Mouse (Mus musculus): ENCODE data around the gene Elf2.

DNA sequence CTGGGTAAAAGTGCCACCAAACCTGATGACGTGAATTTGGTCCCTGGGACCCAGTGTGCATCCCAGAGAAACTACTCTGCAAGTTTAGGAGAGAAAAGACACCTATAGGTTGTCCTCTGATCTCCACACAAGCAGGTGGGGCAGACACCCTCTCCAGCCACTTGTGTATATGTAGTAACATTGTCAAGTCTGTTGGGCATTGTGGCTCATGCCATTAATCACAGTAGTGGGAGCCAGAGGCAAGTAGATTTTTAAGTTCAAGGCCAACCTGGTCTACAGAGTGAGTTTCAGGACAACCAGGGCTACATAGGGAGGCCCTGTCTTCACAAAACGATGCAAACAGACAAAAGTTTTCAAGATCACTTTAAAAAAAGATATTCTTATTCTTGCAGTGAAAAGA lies 31.4 kb upstream of the Elf2 start:
- no peak for TF ChIP-seq BHLHE40 (IDR thresholded peaks at IDR 0.05; ENCODE audit: low read depth, low read length)
- TF ChIP-seq MYC (IDR thresholded peaks at IDR 0.05; ENCODE audit: low read depth, low read length), result no peak
- no peak for TF ChIP-seq CTCF (conservative IDR thresholded peaks at IDR 0.05 in 1 of 2, IDR thresholded peaks at IDR 0.05 in 1 of 2; ENCODE audit: low read depth in 2 of 2, low read length in 2 of 2)
- TF ChIP-seq RCOR1 (conservative IDR thresholded peaks at IDR 0.05; ENCODE audit: low read depth, low read length), result no peak
- TF ChIP-seq GABPA (IDR thresholded peaks at IDR 0.05; ENCODE audit: insufficient replicate concordance, low read depth, low read length), result no peak
- no peak for TF ChIP-seq SMC3 (IDR thresholded peaks at IDR 0.05; ENCODE audit: low read depth, low read length)
- no peak for TF ChIP-seq POLR2A (IDR thresholded peaks at IDR 0.05; ENCODE audit: low read depth, low read length)
